Mouse (Mus musculus) granulocyte monocyte progenitor cell, adult 5-6 weeks (primary cell): ENCODE data around the gene Sfswap. TPM values are rescaled to one million over a fixed set of nuclear protein-coding genes. Genes with fewer than 3 reads are reported as not detected.
"Not testable (repeated sequence)": the region's sequence is repeated elsewhere in the genome, so short reads cannot be mapped to it uniquely, and the experiment has no call there.

Source experiments
- ATAC-seq: replicated peaks from 2 replicates; pipeline ENCODE4 v1.8.0; 2016; ENCODE audit warnings: mild to moderate bottlenecking, moderate TSS enrichment, inconsistent platforms; ENCODE audit not compliant: poor library complexity, severe bottlenecking
- total RNA-seq, 2 experiments: library from RNA; stranded (forward) in 1 of 2; stranded (reverse) in 1 of 2; fragments of 200-712, 200-1000 nt in 1 of 2; fragments of >200 nt in 1 of 2; fragmentation: Nextera tagmentation in 1 of 2; gene quantifications; 2 replicates each; pipeline ENCODE4 v1.2.3; 2014 to 2017

Sfswap gene
- total RNA-seq (2014; fragmentation: Nextera tagmentation) (75.3 and 87.2 TPM in 2 replicates), total RNA-seq (2017) (67.2 and 72.7 TPM in 2 replicates)

- peak; percentile 84 for ATAC-seq
Observed at GRCm38 (mm10) chr5:129500722-129501634, at the start of gene Sfswap. Gene Sfswap, plus strand, starts transcription at chr5:129501221.

- ATAC-seq: no peak
Observed at GRCm38 (mm10) chr5:129452561-129452960, 48.5 kb upstream of the Sfswap start.

- peak; percentile 84 for ATAC-seq
Observed at GRCm38 (mm10) chr5:129454802-129455528, 46.1 kb upstream of the Sfswap start.

GRCm38 (mm10) chr5:129455529-129455896 lies 45.5 kb upstream of the Sfswap start:
- 0 out of 2 replicates have a peak, but pooled peaks have one; percentile 13 for ATAC-seq

GRCm38 (mm10) chr5:129456579-129457140 lies 44.4 kb upstream of the Sfswap start:
- no peak for ATAC-seq

GRCm38 (mm10) chr5:129458109-129458508 lies 42.9 kb upstream of the Sfswap start:
- no peak for ATAC-seq

GRCm38 (mm10) chr5:129458541-129458940 lies 42.5 kb upstream of the Sfswap start:
- ATAC-seq: no peak

GRCm38 (mm10) chr5:129460798-129461476 lies 40.1 kb upstream of the Sfswap start:
- no peak for ATAC-seq

GRCm38 (mm10) chr5:129463648-129464047 lies 37.4 kb upstream of the Sfswap start:
- ATAC-seq: not testable (repeated sequence)

GRCm38 (mm10) chr5:129465788-129466187 lies 35.2 kb upstream of the Sfswap start:
- ATAC-seq: no peak

GRCm38 (mm10) chr5:129475532-129476045 lies 25.4 kb upstream of the Sfswap start:
- no peak for ATAC-seq

- no peak for ATAC-seq
Observed at GRCm38 (mm10) chr5:129489879-129490278, 11.1 kb upstream of the Sfswap start.

GRCm38 (mm10) chr5:129501671-129502070 lies 650 bp downstream of the Sfswap start:
- ATAC-seq: peak; percentile 57

- no peak for ATAC-seq
Observed at GRCm38 (mm10) chr5:129506886-129507285, 5.9 kb downstream of the Sfswap start.

GRCm38 (mm10) chr5:129518180-129518579 lies 17.2 kb downstream of the Sfswap start:
- ATAC-seq: peak; percentile 26; the same call in 1 of the 2 replicates

- no peak for ATAC-seq
Observed at GRCm38 (mm10) chr5:129518786-129519185, 17.8 kb downstream of the Sfswap start.

GRCm38 (mm10) chr5:129519591-129519990 lies 18.6 kb downstream of the Sfswap start:
- no peak for ATAC-seq

- ATAC-seq: peak; percentile 26; the same call in 1 of the 2 replicates
Observed at GRCm38 (mm10) chr5:129521501-129521900, 20.5 kb downstream of the Sfswap start.

GRCm38 (mm10) chr5:129521913-129522312 lies 20.9 kb downstream of the Sfswap start:
- ATAC-seq: peak; percentile 73

- no peak for ATAC-seq
Observed at GRCm38 (mm10) chr5:129523166-129523565, 22.1 kb downstream of the Sfswap start.
